Mouse (Mus musculus) heart, postnatal 4 days (tissue): ENCODE results near the gene Dctn2. TPM values are rescaled to one million over a fixed set of nuclear protein-coding genes. Genes with fewer than 3 reads are reported as not detected.
"Not testable (repeated sequence)": the region's sequence is repeated elsewhere in the genome, so short reads cannot be mapped to it uniquely, and the experiment has no call there.

Experiments used
- DNase-seq: peaks from one replicate; pipeline ENCODE4 v3.0.0; 2021
- total RNA-seq, 2 experiments: library from RNA; stranded (reverse); gene quantifications; 2 replicates each; pipeline ENCODE4 v1.2.3; 2021

The Dctn2 gene
- total RNA-seq, 2 experiments from 2014 or later, result 151 to 159 TPM

GRCm38 (mm10) chr10:127290307-127290929 lies 24.2 kb downstream of the Dctn2 start:
- peak; percentile 100 for DNase-seq

DNA sequence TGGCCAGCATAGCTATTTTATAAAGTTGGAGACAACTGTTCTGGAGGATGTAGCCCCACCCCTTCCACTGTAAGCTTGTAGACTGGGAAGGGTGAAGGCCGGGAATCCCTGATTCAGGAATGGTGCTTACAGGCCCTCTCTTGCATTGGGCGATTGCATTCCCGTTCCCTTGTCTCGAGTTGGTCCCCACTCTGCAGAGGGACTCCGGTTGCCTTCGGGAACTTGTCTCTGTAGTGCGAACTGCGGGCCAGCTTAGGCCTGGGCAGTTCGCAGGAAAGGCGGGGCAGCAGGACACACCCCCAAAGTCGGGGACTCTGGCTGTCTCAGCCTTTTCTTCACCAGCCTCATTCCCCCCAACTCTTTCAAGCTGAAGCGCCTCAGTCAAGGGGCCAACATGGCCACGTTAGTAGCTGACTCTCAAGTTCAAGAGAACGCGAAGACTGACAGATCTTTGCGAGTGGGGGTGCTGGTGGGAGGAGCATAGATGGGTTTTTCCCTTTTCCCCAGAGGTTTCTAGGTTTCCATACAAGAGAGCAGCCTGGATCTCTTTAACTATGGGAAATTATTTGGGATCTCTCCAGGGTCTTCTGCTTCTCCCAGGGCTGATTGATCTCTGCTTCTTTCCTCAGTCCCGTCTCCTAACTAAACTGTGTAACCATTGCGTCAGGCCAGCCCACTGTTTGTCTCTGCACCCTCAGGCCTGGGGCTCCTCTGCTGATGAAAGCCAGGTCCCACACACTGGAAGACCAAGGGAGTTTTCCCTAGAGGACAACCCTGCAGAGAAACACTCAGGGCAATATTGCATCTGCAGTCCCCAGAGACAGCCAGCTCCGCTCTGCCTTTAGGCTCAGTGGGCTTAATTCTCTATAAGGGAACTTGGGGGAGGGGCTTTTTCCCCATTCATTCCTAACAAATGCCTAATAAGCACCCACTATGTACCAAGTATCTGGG lies 25.0 kb downstream of the Dctn2 start:
- DNase-seq, result peak; percentile 69

GRCm38 (mm10) chr10:127291881-127292638 lies 25.9 kb downstream of the Dctn2 start:
- DNase-seq, result no peak

- DNase-seq, result no peak
Measured at GRCm38 (mm10) chr10:127292987-127293538, 26.9 kb downstream of the Dctn2 start.

- DNase-seq, result no peak
Measured at GRCm38 (mm10) chr10:127293590-127294113, 27.5 kb downstream of the Dctn2 start.

- DNase-seq, result no peak
Measured at GRCm38 (mm10) chr10:127294895-127295510, 28.8 kb downstream of the Dctn2 start.

GRCm38 (mm10) chr10:127295986-127296794 lies 30.0 kb downstream of the Dctn2 start:
- DNase-seq, result no peak

GRCm38 (mm10) chr10:127297015-127297871 lies 31.1 kb downstream of the Dctn2 start:
- DNase-seq, result no peak

GRCm38 (mm10) chr10:127300361-127300760 lies 34.2 kb downstream of the Dctn2 start:
- DNase-seq, result no peak

DNA sequence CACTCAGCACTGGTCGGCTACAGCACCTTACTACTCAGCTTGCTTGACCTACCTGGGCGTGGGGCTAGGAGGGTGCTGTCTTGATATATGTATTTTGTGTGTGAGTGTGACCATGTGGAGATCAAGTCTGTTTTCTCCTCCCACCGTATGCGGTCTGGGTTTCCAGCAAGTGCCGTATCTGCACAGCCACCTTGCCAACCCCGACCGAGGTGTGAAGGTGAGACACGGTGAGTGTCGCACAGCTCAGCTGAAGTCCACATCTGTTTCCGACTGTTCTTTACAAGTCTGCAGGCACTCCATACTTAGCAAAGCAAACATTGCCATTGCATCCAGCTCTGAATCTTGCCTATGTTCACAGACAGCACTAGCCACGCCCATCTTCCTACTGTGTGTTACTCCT lies 37.0 kb downstream of the Dctn2 start:
- no peak for DNase-seq

- not testable (repeated sequence) for DNase-seq
Measured at GRCm38 (mm10) chr10:127309167-127309566, 43.0 kb downstream of the Dctn2 start.

DNA sequence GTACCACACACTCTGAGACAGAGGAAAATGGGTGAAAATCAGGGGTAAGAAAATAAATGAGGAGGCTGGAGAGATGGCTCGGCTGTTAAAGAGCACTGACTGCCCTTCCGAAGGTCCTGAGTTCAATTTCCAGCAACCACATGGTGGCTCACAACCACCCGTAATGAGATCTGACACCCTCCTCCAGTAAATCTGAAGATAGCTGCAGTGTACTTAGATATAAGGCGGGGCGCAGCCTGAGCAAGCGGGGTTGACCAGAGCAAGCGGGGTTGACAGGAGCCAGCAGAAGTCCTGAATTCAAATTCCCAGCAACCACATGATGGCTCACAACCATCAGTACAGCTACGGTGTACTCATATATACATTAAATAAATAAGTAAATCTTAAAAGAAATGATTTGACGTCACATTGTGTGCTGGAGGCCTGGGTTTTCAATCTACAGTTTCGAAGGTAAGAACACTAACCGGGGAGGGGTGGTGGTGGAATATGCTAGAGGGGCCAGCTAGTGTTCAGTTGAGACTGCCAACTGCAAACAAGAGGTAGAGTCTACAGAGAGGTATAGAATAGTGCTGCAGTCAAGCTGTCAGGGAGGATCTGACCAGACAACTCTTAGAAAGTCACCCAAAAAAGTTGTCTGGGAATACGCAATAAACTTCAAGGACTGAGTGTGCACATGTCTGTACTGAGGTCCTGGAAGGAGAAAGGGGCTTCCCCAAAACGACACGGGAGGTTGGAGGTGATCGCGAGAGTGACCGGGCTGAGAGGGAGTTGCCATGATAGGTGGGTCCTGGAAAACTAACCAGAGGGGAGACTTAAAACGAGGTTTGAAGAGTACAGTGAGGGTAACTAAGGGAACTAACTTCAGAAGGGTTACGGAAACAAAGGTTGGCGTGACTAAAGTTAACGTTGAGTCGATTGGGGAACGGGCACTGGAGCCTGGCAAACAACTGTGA lies 44.6 kb downstream of the Dctn2 start:
- peak; percentile 55 for DNase-seq

DNA sequence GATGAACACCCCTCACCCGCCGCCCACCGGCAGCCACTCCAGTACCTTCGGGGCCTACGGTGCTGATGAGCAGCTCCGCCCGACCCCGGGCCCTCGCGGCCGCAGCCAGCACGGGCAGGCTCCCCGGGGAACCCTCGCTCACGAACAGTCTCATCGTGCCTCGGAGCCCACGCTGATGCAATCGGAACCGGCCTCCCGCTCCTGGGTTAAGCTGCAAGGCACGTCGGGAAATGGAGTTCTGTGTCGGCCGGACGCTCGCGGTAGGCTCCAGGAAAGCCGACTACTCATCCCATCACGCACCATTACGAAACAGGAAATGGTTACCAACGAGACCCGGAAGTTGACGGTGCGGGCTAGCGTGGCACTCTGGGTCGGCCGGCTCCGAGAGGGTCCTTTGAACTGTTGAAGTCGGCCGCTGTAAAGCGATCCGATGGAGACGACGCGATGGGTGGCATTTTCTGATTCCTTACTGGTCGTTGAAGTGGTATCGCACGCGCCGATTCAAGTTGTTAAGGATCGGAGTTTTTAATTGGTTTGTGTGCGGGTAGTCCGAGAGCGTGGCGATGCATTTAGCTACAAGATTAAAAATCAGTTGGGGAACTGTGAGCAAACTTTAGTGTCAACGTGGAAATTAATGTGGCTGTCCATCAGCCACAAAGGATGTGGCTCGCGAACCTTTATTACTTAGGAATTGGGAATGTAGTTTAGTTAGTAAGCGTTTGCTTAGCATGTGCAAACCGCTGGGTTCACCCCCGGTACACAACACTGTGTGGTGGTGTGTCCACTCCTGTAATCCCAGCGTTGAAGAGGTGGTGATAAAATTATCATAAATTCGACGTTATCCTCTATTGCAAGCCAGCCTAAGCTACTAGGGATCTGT lies 45.5 kb downstream of the Dctn2 start, which contains the start of gene Mars:
Gene Mars (minus strand): TSS at position 311 of the 880 bp plus-strand sequence.
- DNase-seq, result peak; percentile 94

GRCm38 (mm10) chr10:127312356-127312676 lies 46.1 kb downstream of the Dctn2 start:
- DNase-seq, result peak; percentile 89

- no peak for DNase-seq
Measured at GRCm38 (mm10) chr10:127312858-127313257, 46.7 kb downstream of the Dctn2 start.

DNA sequence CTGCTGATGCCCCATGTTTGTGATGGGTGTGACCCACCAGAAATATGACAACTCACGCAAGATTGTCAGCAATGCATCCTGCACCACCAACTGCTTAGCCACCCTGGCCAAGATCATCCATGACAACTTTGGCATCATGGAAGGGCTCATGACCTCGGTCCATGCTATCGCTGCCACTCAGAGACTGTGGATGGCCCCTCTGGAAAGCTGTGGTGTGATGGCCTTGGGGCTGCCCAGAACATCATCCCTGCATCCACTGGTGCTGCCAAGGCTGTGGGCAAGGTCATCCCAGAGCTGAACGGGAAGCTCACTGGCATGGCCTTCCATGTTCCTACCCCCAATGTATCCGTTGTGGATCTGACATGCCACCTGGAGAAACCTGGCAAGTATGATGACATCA lies 47.3 kb downstream of the Dctn2 start:
- DNase-seq, result not testable (repeated sequence)

DNA sequence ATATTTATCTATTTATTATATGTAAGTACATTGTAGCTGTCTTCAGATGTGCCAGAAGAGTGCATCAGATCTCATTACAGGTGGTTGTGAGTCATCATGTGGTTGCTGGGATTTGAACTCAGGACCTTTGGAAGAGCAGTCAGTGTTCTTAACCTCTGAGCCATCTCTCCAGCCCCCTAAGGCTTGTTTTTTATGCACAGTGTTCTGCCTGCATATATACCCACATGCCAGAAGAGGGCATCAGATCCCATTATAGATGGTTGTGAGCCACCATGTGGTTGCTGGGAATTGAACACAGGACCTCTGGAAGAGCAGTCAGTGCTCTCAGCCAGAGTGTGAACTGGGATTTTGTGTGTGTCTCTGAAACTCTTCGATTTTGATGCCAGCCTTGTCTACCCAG lies 48.8 kb downstream of the Dctn2 start:
- DNase-seq, result not testable (repeated sequence)

- DNase-seq, result no peak
Measured at GRCm38 (mm10) chr10:127317277-127317676, 51.1 kb downstream of the Dctn2 start.
